Mouse (Mus musculus): ENCODE data around the gene Gramd4.

GRCm38 (mm10) chr15:86070368-86070767 is 12.9 kb downstream of the Gramd4 start:
- TF ChIP-seq TCF12 (IDR thresholded peaks at IDR 0.05; ENCODE audit: insufficient read depth, poor library complexity, severe bottlenecking): no peak
- no peak for TF ChIP-seq TCF3 (IDR thresholded peaks at IDR 0.05; ENCODE audit: insufficient read length, low read depth)
- no peak for TF ChIP-seq POLR2A (IDR thresholded peaks at IDR 0.05; ENCODE audit: insufficient read length, low read depth)
- TF ChIP-seq USF1 (IDR thresholded peaks at IDR 0.05; ENCODE audit: low read depth): no peak
- TF ChIP-seq POLR2AphosphoS2 (IDR thresholded peaks at IDR 0.05; ENCODE audit: insufficient read length, low read depth): no peak
- TF ChIP-seq E2F4 (IDR thresholded peaks at IDR 0.05; ENCODE audit: insufficient read depth): no peak
- TF ChIP-seq MAX (IDR thresholded peaks at IDR 0.05; ENCODE audit: low read depth): no peak

Measured in myocyte (in vitro differentiated cells).